Mouse (Mus musculus) myocyte (in vitro differentiated cells): ENCODE data around the gene B4galnt1.

Source experiments
- CEBPB ChIP-seq: IDR thresholded peaks from 2 replicates; pipeline ENCODE4 v1.6.1; 2011; ENCODE audit warnings: mild to moderate bottlenecking, moderate library complexity; ENCODE audit not compliant: poor library complexity, insufficient read depth, severe bottlenecking
- E2F4 ChIP-seq: IDR thresholded peaks from one replicate; pipeline ENCODE4 v1.6.1; 2011; ENCODE audit warnings: mild to moderate bottlenecking, control low read depth, moderate library complexity; ENCODE audit not compliant: insufficient read depth
- MAX ChIP-seq: IDR thresholded peaks from one replicate; pipeline ENCODE4 v1.6.1; 2011; ENCODE audit warnings: low read depth, mild to moderate bottlenecking, control low read depth
- MYOD1 ChIP-seq, 3 experiments: IDR thresholded peaks; one replicate each; pipeline ENCODE4 v1.6.1; 2011; ENCODE audit warnings: control low read depth in 2 of 3, low read depth in 2 of 3, mild to moderate bottlenecking in 2 of 3, moderate library complexity in 1 of 3; ENCODE audit not compliant: insufficient read length in 2 of 3, control insufficient read depth in 1 of 3
- MYOG ChIP-seq, 3 experiments: IDR thresholded peaks; one replicate each; pipeline ENCODE4 v1.6.1; 2011; ENCODE audit warnings: control low read depth in 2 of 3, low read depth in 2 of 3, mild to moderate bottlenecking in 2 of 3; ENCODE audit not compliant: insufficient read length in 2 of 3, control insufficient read depth in 1 of 3, insufficient read depth in 1 of 3
- POLR2A ChIP-seq: IDR thresholded peaks from one replicate; pipeline ENCODE4 v1.6.1; 2011; ENCODE audit warnings: low read depth, mild to moderate bottlenecking, control low read depth, moderate library complexity; ENCODE audit not compliant: insufficient read length
- POLR2AphosphoS2 ChIP-seq: IDR thresholded peaks from one replicate; pipeline ENCODE4 v1.6.1; 2011; ENCODE audit warnings: low read depth, control low read depth; ENCODE audit not compliant: insufficient read length
- REST ChIP-seq: IDR thresholded peaks from one replicate; pipeline ENCODE4 v1.6.1; 2011; ENCODE audit warnings: mild to moderate bottlenecking, control low read depth, moderate library complexity; ENCODE audit not compliant: insufficient read depth, insufficient read length
- TCF12 ChIP-seq: IDR thresholded peaks from one replicate; pipeline ENCODE4 v1.6.1; 2011; ENCODE audit warnings: mild to moderate bottlenecking, control low read depth; ENCODE audit not compliant: poor library complexity, insufficient read depth, severe bottlenecking
- USF1 ChIP-seq: IDR thresholded peaks from one replicate; pipeline ENCODE4 v1.6.1; 2011; ENCODE audit warnings: low read depth, mild to moderate bottlenecking, control low read depth, moderate library complexity

GRCm38 (mm10) chr10:127145303-127145702 lies 19.7 kb upstream of the B4galnt1 start:
- TF ChIP-seq POLR2AphosphoS2 (no peak), CEBPB (no peak), MYOD1 (IDR thresholded peaks at IDR 0.05; ENCODE audit: control insufficient read depth in 1 of 3, insufficient read length in 2 of 3, low read depth in 2 of 3) (no peak), POLR2A (no peak), E2F4 (no peak), USF1 (no peak), MAX (no peak), TCF12 (no peak), REST (no peak), MYOG (IDR thresholded peaks at IDR 0.05; ENCODE audit: control insufficient read depth in 1 of 3, insufficient read depth in 1 of 3, insufficient read length in 2 of 3, low read depth in 2 of 3) (no peak)
